Mouse (Mus musculus): ENCODE data around the gene Nxt1.

- TF ChIP-seq CTCF (conservative IDR thresholded peaks at IDR 0.05; ENCODE audit: low read length), result no peak
- no peak for TF ChIP-seq NANOG (IDR thresholded peaks at IDR 0.05; ENCODE audit: borderline replicate concordance, low read length)
Measured at GRCm38 (mm10) chr2:148650587-148651357, 21.6 kb upstream of the Nxt1 start.

Data from E14TG2a.4 (cell line).